Mouse (Mus musculus): ENCODE measurements around the gene Has3. TPM values are rescaled to one million over a fixed set of nuclear protein-coding genes. Genes with fewer than 3 reads are reported as not detected.

The Has3 gene
- polyA plus RNA-seq, 1 experiment from 2014 or later, result 0.02 TPM

DNA sequence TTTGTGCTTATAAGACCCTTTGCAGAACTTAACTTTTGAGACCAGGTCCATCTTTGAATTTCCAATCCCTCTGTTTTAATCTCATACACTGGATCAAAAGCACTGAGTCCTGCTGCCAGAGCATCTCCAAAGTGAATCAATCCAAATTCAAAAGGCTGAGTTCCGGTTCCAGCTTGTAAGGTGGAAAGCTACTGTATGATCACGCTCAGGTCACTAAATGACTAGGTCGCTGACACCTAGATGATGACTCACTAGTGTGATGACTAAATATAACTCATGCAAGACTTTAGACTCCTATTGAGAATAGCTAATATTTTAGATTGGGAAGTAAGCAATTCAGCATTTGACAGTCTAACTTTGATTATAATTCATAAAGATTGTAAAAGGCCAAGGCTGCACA lies 18.8 kb downstream of the Has3 start:
- Histone ChIP-seq H3K4me3 (replicated peaks) (no peak overlapping the region), H3K4me1 (replicated peaks) (peaks cover 36% of the 10 kb centered on the region), H3K27me3 (no peaks in the 10 kb centered on the region), H3K27ac (no peak overlapping the region), H3K9ac (no peak overlapping the region), H3K9me3 (replicated peaks) (no peaks in the 10 kb centered on the region), H3K4me2 (no peak overlapping the region), H3K36me3 (peaks cover 31% of the 10 kb centered on the region)
- 83% methylated on average over 3 of the region's 3 CpGs for WGBS (ENCODE audit: insufficient replicate concordance)
- no peak for DNase-seq
- no peak for ATAC-seq (ENCODE audit: low read depth)

GRCm38 (mm10) chr8:106892210-106892805 lies 22.3 kb downstream of the Has3 start:
- no peaks in the 10 kb centered on the region for H3K27me3 ChIP-seq
- ATAC-seq (ENCODE audit: low read depth), result peak; percentile 30; the same call in 1 of the 2 replicates
- peak overlapping the region; percentile 90 for H3K4me2 ChIP-seq
- no peaks in the 10 kb centered on the region for H3K9me3 ChIP-seq (replicated peaks)
- DNase-seq, result peak; percentile 50
- H3K36me3 ChIP-seq, result peaks cover 28% of the 10 kb centered on the region
- H3K9ac ChIP-seq, result peak overlapping the region; percentile 96
- H3K4me3 ChIP-seq (replicated peaks), result peak overlapping the region; percentile 94
- H3K4me1 ChIP-seq (replicated peaks), result peaks cover 65% of the 10 kb centered on the region
- H3K27ac ChIP-seq, result peak overlapping the region; percentile 89
- WGBS (ENCODE audit: insufficient replicate concordance), result under 1% methylated on average over 15 of the region's 15 CpGs

- peaks cover 62% of the 10 kb centered on the region for H3K4me1 ChIP-seq (replicated peaks)
- H3K27ac ChIP-seq, result peak overlapping the region; percentile 89
- peaks cover 34% of the 10 kb centered on the region for H3K36me3 ChIP-seq
- no peaks in the 10 kb centered on the region for H3K9me3 ChIP-seq (replicated peaks)
- peak overlapping the region; percentile 90 for H3K4me2 ChIP-seq
- peak overlapping the region; percentile 94 for H3K4me3 ChIP-seq (replicated peaks)
- H3K9ac ChIP-seq, result peak overlapping the region; percentile 96
- H3K27me3 ChIP-seq, result no peaks in the 10 kb centered on the region
- WGBS (ENCODE audit: insufficient replicate concordance), result under 1% methylated on average over 57 of the region's 57 CpGs
- DNase-seq (no peak), ATAC-seq (ENCODE audit: low read depth) (peak; percentile 82)
Observed at GRCm38 (mm10) chr8:106892806-106893451, 22.9 kb downstream of the Has3 start.

DNA sequence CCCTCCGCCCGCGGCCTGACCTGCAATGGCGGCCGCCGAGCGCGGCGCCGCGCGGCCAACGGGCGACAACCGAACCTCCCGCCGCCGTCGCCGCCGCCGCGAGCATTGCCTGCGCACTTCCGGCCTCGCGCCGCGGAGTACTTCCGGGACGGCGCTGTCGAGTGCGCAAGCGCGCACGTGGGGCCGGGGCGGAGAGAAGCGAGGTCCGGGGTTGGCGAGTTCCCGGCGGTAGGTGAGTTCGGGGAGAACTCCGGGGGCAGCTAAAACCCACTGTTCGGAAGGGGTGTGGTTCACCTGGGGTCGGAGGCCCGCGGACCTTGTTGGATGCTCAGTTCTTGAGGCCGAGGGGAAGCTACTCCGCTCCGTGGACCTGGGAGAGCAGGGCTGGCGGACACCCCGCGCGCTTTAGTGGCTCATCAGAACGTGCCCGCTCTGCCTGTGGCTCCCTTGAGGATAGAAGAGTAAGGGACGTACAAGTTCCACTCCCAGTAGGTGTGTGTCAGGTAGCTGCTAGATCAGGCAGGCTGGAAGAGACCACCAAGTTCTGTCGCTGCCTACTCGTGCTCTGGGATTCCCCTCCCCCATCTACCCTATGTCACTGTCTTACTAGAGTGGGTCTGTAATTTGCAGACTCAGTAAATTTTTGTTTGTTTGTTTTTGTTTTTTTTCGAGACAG lies 23.6 kb downstream of the Has3 start, which contains the start of gene Utp4:
TSS of gene Utp4 (plus strand) at position 156 of the 676 bp plus-strand sequence.
- H3K27ac ChIP-seq, result peak within 1 kb of the TSS; percentile 89
- no peaks in the 10 kb centered on the region for H3K27me3 ChIP-seq
- ATAC-seq (ENCODE audit: low read depth) (peak; percentile 93), DNase-seq (peak; percentile 81)
- WGBS (ENCODE audit: insufficient replicate concordance), result under 1% methylated on average over 62 of the region's 63 CpGs
- peak within 1 kb of the TSS; percentile 96 for H3K9ac ChIP-seq
- H3K4me1 ChIP-seq (replicated peaks), result peaks cover 59% of the 10 kb centered on the region
- H3K4me2 ChIP-seq, result peak within 1 kb of the TSS; percentile 90
- H3K9me3 ChIP-seq (replicated peaks), result no peaks in the 10 kb centered on the region
- peak within 1 kb of the TSS; percentile 94 for H3K4me3 ChIP-seq (replicated peaks)
- peaks cover 41% of the 10 kb centered on the region for H3K36me3 ChIP-seq

DNA sequence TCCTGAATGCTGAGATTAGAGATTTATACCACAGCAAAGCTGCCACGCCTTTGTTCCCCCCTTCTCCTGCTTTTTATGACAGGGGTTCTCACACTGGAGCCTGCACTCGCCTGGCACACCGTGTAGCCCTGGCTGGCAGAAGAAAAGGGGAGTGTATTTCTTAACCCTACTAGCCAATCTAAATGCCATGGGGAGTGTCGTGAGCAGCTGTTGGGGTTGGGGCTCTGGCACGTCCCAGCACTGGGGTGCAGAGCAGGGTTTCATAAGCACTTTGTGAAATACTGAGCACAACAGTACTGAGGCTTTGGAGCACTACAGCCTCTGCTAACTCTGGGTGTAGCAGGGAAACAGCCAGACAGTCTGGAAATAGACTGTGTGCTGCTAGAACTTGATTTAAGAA lies 29.4 kb downstream of the Has3 start:
- H3K27me3 ChIP-seq, result no peaks in the 10 kb centered on the region
- peaks cover 99% of the 10 kb centered on the region for H3K36me3 ChIP-seq
- DNase-seq, result no peak
- H3K4me1 ChIP-seq (replicated peaks), result peaks cover 22% of the 10 kb centered on the region
- no peak overlapping the region for H3K9ac ChIP-seq
- WGBS (ENCODE audit: insufficient replicate concordance), result 73% methylated on average over 5 of the region's 5 CpGs
- no peak for ATAC-seq (ENCODE audit: low read depth)
- H3K4me2 ChIP-seq, result no peak overlapping the region
- H3K27ac ChIP-seq, result no peak overlapping the region
- no peaks in the 10 kb centered on the region for H3K9me3 ChIP-seq (replicated peaks)
- H3K4me3 ChIP-seq (replicated peaks), result no peak overlapping the region

- Histone ChIP-seq H3K27me3 (no peaks in the 10 kb centered on the region), H3K27ac (no peak overlapping the region), H3K4me1 (replicated peaks) (no peaks in the 10 kb centered on the region; the same call in 1 of the 2 replicates), H3K36me3 (peaks cover 87% of the 10 kb centered on the region), H3K9me3 (replicated peaks) (no peaks in the 10 kb centered on the region), H3K9ac (no peak overlapping the region), H3K4me3 (replicated peaks) (no peak overlapping the region), H3K4me2 (no peak overlapping the region)
- DNase-seq (no peak), ATAC-seq (ENCODE audit: low read depth) (no peak)
- 86% methylated on average over 17 of the region's 17 CpGs for WGBS (ENCODE audit: insufficient replicate concordance)
Observed at GRCm38 (mm10) chr8:106905727-106906480, 35.9 kb downstream of the Has3 start.

- Histone ChIP-seq H3K36me3 (peaks cover 86% of the 10 kb centered on the region), H3K4me2 (no peak overlapping the region), H3K9me3 (replicated peaks) (no peaks in the 10 kb centered on the region), H3K4me1 (replicated peaks) (no peaks in the 10 kb centered on the region; the same call in 1 of the 2 replicates), H3K4me3 (replicated peaks) (no peak overlapping the region), H3K9ac (no peak overlapping the region), H3K27ac (no peak overlapping the region), H3K27me3 (no peaks in the 10 kb centered on the region)
- ATAC-seq (ENCODE audit: low read depth), result no peak
- 89% methylated on average over 6 of the region's 6 CpGs for WGBS (ENCODE audit: insufficient replicate concordance)
- no peak for DNase-seq
Observed at GRCm38 (mm10) chr8:106906635-106907034, 36.6 kb downstream of the Has3 start.

DNA sequence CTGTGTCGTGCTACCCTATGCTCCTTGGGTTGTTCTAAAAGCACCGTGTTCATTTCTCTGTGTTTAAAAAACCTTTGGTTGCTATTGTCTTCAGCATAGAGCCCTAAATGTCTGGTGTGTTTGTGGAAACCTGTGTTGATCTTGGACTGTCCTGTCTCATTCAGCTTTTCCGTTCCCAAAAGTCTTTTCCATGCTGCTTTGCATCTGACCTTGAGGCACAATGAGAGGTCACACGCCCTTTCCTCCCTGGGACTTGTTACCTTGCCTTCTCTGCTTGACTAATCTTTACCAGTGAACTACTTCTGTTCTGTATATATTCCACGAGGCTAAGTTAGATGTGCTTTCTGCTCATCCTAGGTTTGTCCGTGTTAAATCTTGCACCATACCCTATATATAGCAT lies 37.4 kb downstream of the Has3 start:
- Histone ChIP-seq H3K9me3 (replicated peaks) (no peaks in the 10 kb centered on the region), H3K4me2 (no peak overlapping the region), H3K27me3 (no peaks in the 10 kb centered on the region), H3K36me3 (peaks cover 86% of the 10 kb centered on the region), H3K4me1 (replicated peaks) (no peaks in the 10 kb centered on the region; the same call in 1 of the 2 replicates), H3K4me3 (replicated peaks) (no peak overlapping the region), H3K27ac (no peak overlapping the region), H3K9ac (no peak overlapping the region)
- no peak for ATAC-seq (ENCODE audit: low read depth)
- no peak for DNase-seq
- 78% methylated on average over 6 of the region's 6 CpGs for WGBS (ENCODE audit: insufficient replicate concordance)

DNA sequence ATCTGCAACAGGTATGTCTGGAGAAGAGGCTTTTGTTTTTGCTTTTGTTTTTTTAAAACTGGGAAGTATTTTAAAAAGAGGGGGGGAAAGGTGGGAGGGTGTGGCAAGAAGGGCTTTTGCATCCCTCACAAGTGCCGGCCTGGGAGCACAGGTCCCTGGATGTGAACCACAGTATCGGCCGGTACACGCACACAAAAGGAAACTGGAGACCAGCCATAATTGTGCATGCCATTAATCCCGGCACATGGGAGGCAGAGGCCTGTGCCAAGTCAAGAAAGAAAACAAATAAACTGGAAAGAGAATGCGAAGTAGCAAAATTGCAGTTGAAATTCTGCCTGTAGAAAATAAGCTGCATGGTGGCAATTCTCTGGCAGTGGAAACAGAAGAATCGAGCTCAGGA lies 38.2 kb downstream of the Has3 start:
- Histone ChIP-seq H3K4me2 (no peak overlapping the region), H3K36me3 (peaks cover 82% of the 10 kb centered on the region), H3K9ac (no peak overlapping the region), H3K27ac (no peak overlapping the region), H3K4me3 (replicated peaks) (no peak overlapping the region), H3K4me1 (replicated peaks) (no peaks in the 10 kb centered on the region; the same call in 1 of the 2 replicates), H3K27me3 (no peaks in the 10 kb centered on the region), H3K9me3 (replicated peaks) (no peaks in the 10 kb centered on the region)
- ATAC-seq (ENCODE audit: low read depth), result no peak
- WGBS (ENCODE audit: insufficient replicate concordance), result 81% methylated on average over 7 of the region's 7 CpGs
- no peak for DNase-seq

DNA sequence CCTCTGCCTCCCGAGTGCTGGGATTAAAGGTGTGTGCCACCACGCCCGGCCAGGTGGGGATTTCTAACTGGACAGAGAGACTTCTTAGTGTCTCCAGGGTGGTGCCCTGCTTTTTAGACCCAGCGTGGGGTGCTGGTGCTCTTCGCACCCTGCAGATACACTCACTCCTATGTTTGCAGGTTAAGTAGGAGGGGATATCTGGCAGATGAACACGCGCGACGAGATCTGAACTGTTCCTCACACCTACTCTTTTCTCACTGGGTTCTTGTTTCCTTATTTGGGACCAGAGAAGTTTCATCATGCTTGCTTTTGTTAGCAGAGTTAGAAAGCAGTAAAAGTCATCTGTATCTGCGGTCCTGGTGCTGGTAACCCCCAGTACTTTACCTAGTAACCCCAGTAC lies 43.6 kb downstream of the Has3 start:
- Histone ChIP-seq H3K4me3 (replicated peaks) (no peak overlapping the region), H3K27me3 (no peaks in the 10 kb centered on the region), H3K27ac (no peak overlapping the region), H3K4me1 (replicated peaks) (no peaks in the 10 kb centered on the region), H3K36me3 (peaks cover 80% of the 10 kb centered on the region), H3K4me2 (no peak overlapping the region), H3K9me3 (replicated peaks) (no peaks in the 10 kb centered on the region), H3K9ac (no peak overlapping the region)
- 87% methylated on average over 10 of the region's 10 CpGs for WGBS (ENCODE audit: insufficient replicate concordance)
- no peak for DNase-seq
- ATAC-seq (ENCODE audit: low read depth), result no peak

Measured in liver, embryonic 13.5 days (tissue).